Mouse (Mus musculus): ENCODE results near the gene Esp6.
"Not testable (repeated sequence)": the region's sequence is repeated elsewhere in the genome, so short reads cannot be mapped to it uniquely, and the experiment has no call there.

The Esp6 gene

DNA sequence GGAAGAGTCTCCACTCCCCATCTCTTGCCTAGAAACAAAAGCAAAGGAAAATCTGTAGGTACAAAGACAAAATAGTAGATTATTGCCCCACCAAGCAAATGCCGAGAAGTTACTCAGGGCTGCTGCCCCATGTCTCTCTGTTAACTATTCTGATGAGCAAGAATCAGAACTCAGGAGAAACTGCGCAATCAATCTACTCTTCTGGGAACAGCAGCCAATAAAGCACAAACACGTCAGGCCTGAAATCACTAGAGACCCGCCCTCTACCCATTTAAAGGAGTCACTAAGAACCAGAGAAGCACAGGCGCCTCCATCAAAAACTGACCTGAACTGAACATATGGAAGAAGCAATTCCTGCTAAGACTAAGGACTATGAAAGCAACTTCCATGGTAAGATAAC lies at the start of gene Esp6:
TSS of gene Esp6 (plus strand) at position 301 of the 400 bp plus-strand sequence.
- DNase-seq (ENCODE audit: low read depth, low spot score), result no peak

- peak; percentile 95 for DNase-seq (ENCODE audit: low read depth, low spot score)
These were observed 41.5 kb upstream of the Esp6 start, which contains the start of gene Esp8 for GRCm38 (mm10) chr17:40519818-40520217. Gene Esp8, plus strand, starts transcription at chr17:40520022.

GRCm38 (mm10) chr17:40529813-40530212 lies 31.5 kb upstream of the Esp6 start:
- no peak for DNase-seq (ENCODE audit: low read depth, low spot score)

DNA sequence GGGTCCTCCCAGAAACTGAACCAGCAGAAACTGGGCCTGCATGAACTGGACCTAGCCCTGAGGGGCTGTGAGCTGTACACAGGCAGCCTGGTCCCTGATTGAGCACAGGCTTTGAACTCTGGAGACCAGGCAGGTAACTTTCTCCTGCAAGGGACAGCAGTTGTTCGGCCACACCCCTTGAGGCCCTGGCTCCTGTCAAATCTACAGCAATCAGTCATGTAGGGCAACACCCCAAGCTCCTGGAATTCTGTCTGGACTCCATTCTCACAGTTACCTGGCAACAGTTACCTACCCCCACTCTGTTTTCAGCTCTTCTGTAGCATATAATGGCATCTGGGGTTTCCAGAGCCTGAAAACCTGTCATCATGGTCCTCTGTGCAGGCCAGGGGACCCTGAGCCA lies 30.2 kb upstream of the Esp6 start:
- DNase-seq (ENCODE audit: low read depth, low spot score), result peak; percentile 65

- DNase-seq (ENCODE audit: low read depth, low spot score), result not testable (repeated sequence)
These were observed 14.3 kb upstream of the Esp6 start for GRCm38 (mm10) chr17:40547005-40547404.

DNA sequence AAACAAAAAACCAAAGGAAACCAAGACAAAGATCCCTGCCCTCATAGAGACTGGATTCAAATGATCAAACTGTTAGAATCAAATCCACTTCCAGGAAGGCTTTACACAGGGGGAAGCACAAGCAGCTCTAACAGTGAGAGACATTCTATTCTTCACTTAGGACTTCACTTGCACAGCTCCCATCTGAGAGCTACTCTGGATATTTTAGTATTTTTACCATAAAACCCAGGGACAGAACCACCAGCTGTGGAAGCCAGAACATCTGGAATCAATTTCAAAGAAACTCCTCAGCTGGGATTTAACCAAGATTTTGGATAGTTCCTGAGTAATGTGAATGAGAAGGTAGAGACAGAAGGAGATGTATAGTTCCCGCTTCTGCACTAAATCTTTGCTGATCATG lies 7.8 kb upstream of the Esp6 start:
- no peak for DNase-seq (ENCODE audit: low read depth, low spot score)

GRCm38 (mm10) chr17:40583906-40584305 lies 22.6 kb downstream of the Esp6 start:
- peak; percentile 88 for DNase-seq (ENCODE audit: low read depth, low spot score)

- DNase-seq (ENCODE audit: low read depth, low spot score), result no peak
These were observed 30.0 kb downstream of the Esp6 start for GRCm38 (mm10) chr17:40591297-40591696.

DNA sequence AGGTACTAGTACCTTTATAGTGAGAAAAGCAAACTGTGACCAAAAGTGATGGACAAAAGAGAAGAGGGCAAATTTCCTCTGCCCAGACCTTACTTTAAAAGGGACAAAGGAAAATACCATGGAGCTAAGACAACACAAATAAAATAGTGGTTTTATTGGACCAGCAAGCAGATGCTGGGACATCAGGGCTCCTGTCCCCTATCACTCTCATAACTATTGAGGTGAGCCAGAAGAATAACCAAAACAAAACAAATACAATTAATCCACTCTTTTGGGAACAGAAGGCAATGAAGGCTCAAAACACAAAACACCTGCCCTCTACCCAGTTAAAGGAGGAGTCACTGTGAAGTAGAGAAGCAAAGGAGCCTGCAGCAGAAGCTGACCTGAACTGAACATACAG lies 37.0 kb downstream of the Esp6 start, which contains the start of gene Esp4:
TSS of gene Esp4 (plus strand) at position 301 of the 400 bp plus-strand sequence.
- DNase-seq (ENCODE audit: low read depth, low spot score), result no peak
